Mouse (Mus musculus): Measurements from ENCODE around the gene Anpep. TPM values are rescaled to one million over a fixed set of nuclear protein-coding genes. Genes with fewer than 3 reads are reported as not detected.

Anpep gene
- polyA plus RNA-seq, 1 experiment from 2014 or later, result 2.1 TPM

- Histone ChIP-seq H3K4me1 (replicated peaks) (no peaks in the 10 kb centered on the region), H3K4me2 (replicated peaks) (no peak overlapping the region), H3K27me3 (no peaks in the 10 kb centered on the region), H3K27ac (no peak overlapping the region), H3K4me3 (replicated peaks) (no peak overlapping the region), H3K9ac (replicated peaks) (no peak overlapping the region), H3K36me3 (no peaks in the 10 kb centered on the region), H3K9me3 (no peaks in the 10 kb centered on the region)
- ATAC-seq, result no peak
- 76% methylated on average over 6 of the region's 6 CpGs for WGBS
Measured at GRCm38 (mm10) chr7:79831145-79831544, 29.7 kb downstream of the Anpep start.

- no peak overlapping the region for H3K4me3 ChIP-seq (replicated peaks)
- no peaks in the 10 kb centered on the region for H3K9me3 ChIP-seq
- WGBS, result 77% methylated on average over 3 of the region's 3 CpGs
- no peak overlapping the region for H3K27ac ChIP-seq
- no peak overlapping the region for H3K9ac ChIP-seq (replicated peaks)
- H3K4me1 ChIP-seq (replicated peaks), result no peaks in the 10 kb centered on the region
- H3K4me2 ChIP-seq (replicated peaks), result no peak overlapping the region
- no peaks in the 10 kb centered on the region for H3K36me3 ChIP-seq
- no peaks in the 10 kb centered on the region for H3K27me3 ChIP-seq
- no peak for ATAC-seq
Measured at GRCm38 (mm10) chr7:79828341-79828740, 32.5 kb downstream of the Anpep start.

GRCm38 (mm10) chr7:79822092-79822695, 38.7 kb downstream of the Anpep start:
- ATAC-seq, result no peak
- no peak overlapping the region for H3K4me3 ChIP-seq (replicated peaks)
- H3K27ac ChIP-seq, result no peak overlapping the region
- H3K27me3 ChIP-seq, result peaks cover 4% of the 10 kb centered on the region; the same call in 1 of the 2 replicates
- no peak overlapping the region for H3K9ac ChIP-seq (replicated peaks)
- no peaks in the 10 kb centered on the region for H3K36me3 ChIP-seq
- no peaks in the 10 kb centered on the region for H3K9me3 ChIP-seq
- peaks cover 6% of the 10 kb centered on the region; the same call in 1 of the 2 replicates for H3K4me1 ChIP-seq (replicated peaks)
- WGBS, result 88% methylated on average over 12 of the region's 12 CpGs
- no peak overlapping the region for H3K4me2 ChIP-seq (replicated peaks)

GRCm38 (mm10) chr7:79819996-79820395, 40.9 kb downstream of the Anpep start:
- H3K9me3 ChIP-seq, result no peaks in the 10 kb centered on the region
- H3K27ac ChIP-seq, result no peak overlapping the region
- H3K27me3 ChIP-seq, result peaks cover 4% of the 10 kb centered on the region; the same call in 1 of the 2 replicates
- no peak overlapping the region for H3K4me3 ChIP-seq (replicated peaks)
- H3K36me3 ChIP-seq, result no peaks in the 10 kb centered on the region
- 43% methylated on average over 11 of the region's 11 CpGs for WGBS
- no peak overlapping the region for H3K9ac ChIP-seq (replicated peaks)
- H3K4me1 ChIP-seq (replicated peaks), result peaks cover 6% of the 10 kb centered on the region; the same call in 1 of the 2 replicates
- ATAC-seq, result no peak
- H3K4me2 ChIP-seq (replicated peaks), result no peak overlapping the region

GRCm38 (mm10) chr7:79819515-79819914, 41.3 kb downstream of the Anpep start:
- Histone ChIP-seq H3K4me1 (replicated peaks) (peaks cover 6% of the 10 kb centered on the region; the same call in 1 of the 2 replicates), H3K36me3 (no peaks in the 10 kb centered on the region), H3K4me2 (replicated peaks) (no peak overlapping the region), H3K4me3 (replicated peaks) (no peak overlapping the region), H3K9me3 (no peaks in the 10 kb centered on the region), H3K9ac (replicated peaks) (no peak overlapping the region), H3K27me3 (peaks cover 4% of the 10 kb centered on the region; the same call in 1 of the 2 replicates), H3K27ac (no peak overlapping the region)
- no peak for ATAC-seq
- 50% methylated on average over 4 of the region's 4 CpGs for WGBS

GRCm38 (mm10) chr7:79818321-79818720, 42.5 kb downstream of the Anpep start:
- Histone ChIP-seq H3K27me3 (peaks cover 4% of the 10 kb centered on the region; the same call in 1 of the 2 replicates), H3K9me3 (no peaks in the 10 kb centered on the region), H3K4me2 (replicated peaks) (no peak overlapping the region), H3K9ac (replicated peaks) (no peak overlapping the region; the same call in 1 of the 2 replicates), H3K36me3 (no peaks in the 10 kb centered on the region), H3K4me3 (replicated peaks) (no peak overlapping the region), H3K4me1 (replicated peaks) (peaks cover 6% of the 10 kb centered on the region; the same call in 1 of the 2 replicates), H3K27ac (no peak overlapping the region)
- ATAC-seq, result no peak
- WGBS, result 4% methylated on average over 6 of the region's 6 CpGs

GRCm38 (mm10) chr7:79813409-79813808, 47.5 kb downstream of the Anpep start:
- Histone ChIP-seq H3K36me3 (no peaks in the 10 kb centered on the region), H3K9ac (replicated peaks) (no peak overlapping the region), H3K27me3 (peaks cover 29% of the 10 kb centered on the region), H3K9me3 (no peaks in the 10 kb centered on the region), H3K4me1 (replicated peaks) (peaks cover 4% of the 10 kb centered on the region; the same call in 1 of the 2 replicates), H3K4me3 (replicated peaks) (no peak overlapping the region), H3K4me2 (replicated peaks) (no peak overlapping the region), H3K27ac (no peak overlapping the region)
- ATAC-seq, result no peak
- 97% methylated on average over 1 of the region's 1 CpGs for WGBS

- 20% methylated on average over 67 of the region's 71 CpGs for WGBS
- H3K27ac ChIP-seq, result no peak within 1 kb of the TSS
- peak; percentile 88 for ATAC-seq
Measured at GRCm38 (mm10) chr7:79810611-79811506, 50.0 kb downstream of the Anpep start, which contains the start of gene Mesp2. TSS of gene Mesp2 (plus strand) at chr7:79810727.

GRCm38 (mm10) chr7:79808561-79808960, 52.3 kb downstream of the Anpep start:
- Histone ChIP-seq H3K27me3 (peaks cover 29% of the 10 kb centered on the region), H3K9me3 (no peaks in the 10 kb centered on the region), H3K4me2 (replicated peaks) (no peak overlapping the region), H3K27ac (no peak overlapping the region), H3K9ac (replicated peaks) (no peak overlapping the region), H3K36me3 (no peaks in the 10 kb centered on the region), H3K4me3 (replicated peaks) (no peak overlapping the region), H3K4me1 (replicated peaks) (no peaks in the 10 kb centered on the region)
- no peak for ATAC-seq
- 88% methylated on average over 7 of the region's 7 CpGs for WGBS

More at GRCm38 (mm10) chr7:79810611-79811506, 50.0 kb downstream of the Anpep start, which contains the start of gene Mesp2:
- H3K4me3 ChIP-seq (replicated peaks), result peak within 1 kb of the TSS; percentile 39
- no peaks in the 10 kb centered on the region for H3K4me1 ChIP-seq (replicated peaks)
- no peaks in the 10 kb centered on the region for H3K36me3 ChIP-seq
- peak within 1 kb of the TSS; percentile 63 for H3K4me2 ChIP-seq (replicated peaks)
- peaks cover 29% of the 10 kb centered on the region for H3K27me3 ChIP-seq
- H3K9ac ChIP-seq (replicated peaks), result peak within 1 kb of the TSS; percentile 66
- no peaks in the 10 kb centered on the region for H3K9me3 ChIP-seq

- Histone ChIP-seq H3K9me3 (no peaks in the 10 kb centered on the region), H3K4me1 (replicated peaks) (no peaks in the 10 kb centered on the region), H3K36me3 (no peaks in the 10 kb centered on the region), H3K4me2 (replicated peaks) (no peak overlapping the region), H3K9ac (replicated peaks) (no peak overlapping the region), H3K27me3 (no peaks in the 10 kb centered on the region), H3K27ac (no peak overlapping the region), H3K4me3 (replicated peaks) (no peak overlapping the region)
- WGBS, result 71% methylated on average over 2 of the region's 2 CpGs
- ATAC-seq, result no peak
Measured at GRCm38 (mm10) chr7:79803887-79804286, 57.0 kb downstream of the Anpep start.

- ATAC-seq, result no peak
- Histone ChIP-seq H3K9me3 (no peaks in the 10 kb centered on the region), H3K36me3 (no peaks in the 10 kb centered on the region), H3K27ac (no peak overlapping the region), H3K4me1 (replicated peaks) (peaks cover 10% of the 10 kb centered on the region; the same call in 1 of the 2 replicates), H3K4me3 (replicated peaks) (no peak overlapping the region), H3K27me3 (no peaks in the 10 kb centered on the region), H3K9ac (replicated peaks) (no peak overlapping the region), H3K4me2 (replicated peaks) (no peak overlapping the region)
- 78% methylated on average over 5 of the region's 5 CpGs for WGBS
Measured at GRCm38 (mm10) chr7:79802037-79802436, 58.8 kb downstream of the Anpep start.

- ATAC-seq, result no peak
Measured at GRCm38 (mm10) chr7:79801391-79801790, 59.5 kb downstream of the Anpep start.

More at GRCm38 (mm10) chr7:79801391-79801790, 59.5 kb downstream of the Anpep start:
- Histone ChIP-seq H3K4me3 (replicated peaks) (no peak overlapping the region), H3K9me3 (no peaks in the 10 kb centered on the region), H3K9ac (replicated peaks) (no peak overlapping the region), H3K4me2 (replicated peaks) (no peak overlapping the region), H3K27ac (no peak overlapping the region), H3K36me3 (no peaks in the 10 kb centered on the region), H3K27me3 (no peaks in the 10 kb centered on the region), H3K4me1 (replicated peaks) (peaks cover 12% of the 10 kb centered on the region; the same call in 1 of the 2 replicates)
- WGBS, result 75% methylated on average over 11 of the region's 11 CpGs
